Mouse (Mus musculus) megakaryocyte, embryonic 14.5 days (primary cell): ENCODE data around the gene Gpr107.

Source experiments
- FLI1 ChIP-seq: IDR thresholded peaks from 2 replicates; pipeline ENCODE4 v1.6.1; 2012; ENCODE audit warnings: low read length, inconsistent platforms, mixed read lengths
- GATA1 ChIP-seq: IDR thresholded peaks from 3 replicates; pipeline ENCODE4 v1.6.1; 2012; ENCODE audit warnings: mixed read lengths, low read length, inconsistent platforms, borderline replicate concordance

- TF ChIP-seq GATA1 (no peak), FLI1 (no peak)
Measured at GRCm38 (mm10) chr2:31147054-31147453, 5.1 kb upstream of the Gpr107 start.
